Mouse (Mus musculus) v-Abl transformed pro-B cells (cell line): ENCODE measurements around the gene Rad9a.

Source experiments
- in situ Hi-C, 2 experiments: fragments of 400-800 bp; cut with MboI; formaldehyde crosslinking; loops; one replicate each; pipeline ENCODE4 v1.15.1; 2025; ENCODE audit not compliant: unreplicated experiment in 2 of 2

Gene Rad9a

GRCm38 (mm10) chr19:4219943-4220342, 18.5 kb upstream of the Rad9a start:
- in situ Hi-C loops = no loop called here

GRCm38 (mm10) chr19:4218784-4219183, 17.3 kb upstream of the Rad9a start:
- in situ Hi-C loops = no loop called here

GRCm38 (mm10) chr19:4218293-4218692, 16.8 kb upstream of the Rad9a start:
- in situ Hi-C loops = no loop called here

GRCm38 (mm10) chr19:4217855-4218254, 16.4 kb upstream of the Rad9a start:
- in situ Hi-C loops = no loop called here

GRCm38 (mm10) chr19:4217140-4217539, 15.7 kb upstream of the Rad9a start:
- in situ Hi-C loops = no loop called here

GRCm38 (mm10) chr19:4216041-4216685, 14.7 kb upstream of the Rad9a start:
- in situ Hi-C loops = no loop called here

GRCm38 (mm10) chr19:4215451-4215840, 14.0 kb upstream of the Rad9a start:
- in situ Hi-C loops = no loop called here

- in situ Hi-C loops = no loop called here
Observed at GRCm38 (mm10) chr19:4214771-4215450, 13.4 kb upstream of the Rad9a start.

GRCm38 (mm10) chr19:4214071-4214770, 12.8 kb upstream of the Rad9a start, which contains the start of the genes Clcf1 and AC109138.7:
TSS of gene Clcf1 (plus strand) at chr19:4214238.
TSS of gene AC109138.7 (plus strand) at chr19:4214357.
- in situ Hi-C loops = no loop called here

- in situ Hi-C loops = no loop called here
Observed at GRCm38 (mm10) chr19:4213524-4213974, 12.1 kb upstream of the Rad9a start.

- in situ Hi-C loops = no loop called here
Observed at GRCm38 (mm10) chr19:4211891-4212588, 10.6 kb upstream of the Rad9a start.

GRCm38 (mm10) chr19:4208563-4208962, 7.1 kb upstream of the Rad9a start:
- in situ Hi-C loops = loop anchor here (5.0 kb wide), 3 partner anchors 34 to 104 kb away; no protein-coding TSS in a partner anchor

- in situ Hi-C loops = loop anchor here (5.0 kb wide), 3 partner anchors 35 to 105 kb away; no protein-coding TSS in a partner anchor
Observed at GRCm38 (mm10) chr19:4206971-4207370, 5.5 kb upstream of the Rad9a start.

- in situ Hi-C loops = loop anchor here (5.0 kb wide), 8 partner anchors 37 to 188 kb away; partner anchors contain the start of gene Aip (in 1 of the 2)
Observed at GRCm38 (mm10) chr19:4204889-4205288, 3.4 kb upstream of the Rad9a start.

GRCm38 (mm10) chr19:4203604-4204326, 2.3 kb upstream of the Rad9a start:
- in situ Hi-C loops = loop anchor here (5.0 kb wide), 5 partner anchors 36 to 186 kb away; partner anchors contain the start of gene Aip (in 1 of the 2)

GRCm38 (mm10) chr19:4203148-4203547, 1.7 kb upstream of the Rad9a start:
- in situ Hi-C loops = loop anchor here (5.0 kb wide), 5 partner anchors 36 to 186 kb away; partner anchors contain the start of gene Aip (in 1 of the 2)

- in situ Hi-C loops = loop anchor here (5.0 kb wide), 5 partner anchors 35 to 185 kb away; partner anchors contain the start of gene Aip (in 1 of the 2)
Observed at GRCm38 (mm10) chr19:4202149-4202548, 687 bp upstream of the Rad9a start.

- in situ Hi-C loops = no loop called here
Observed at GRCm38 (mm10) chr19:4197180-4197579, 4.3 kb downstream of the Rad9a start.

GRCm38 (mm10) chr19:4196548-4196947, 4.9 kb downstream of the Rad9a start:
- in situ Hi-C loops = no loop called here

GRCm38 (mm10) chr19:4196048-4196447, 5.4 kb downstream of the Rad9a start:
- in situ Hi-C loops = no loop called here
